Mouse (Mus musculus): Measurements from ENCODE around the gene Sema3e. TPM values are rescaled to one million over a fixed set of nuclear protein-coding genes. Genes with fewer than 3 reads are reported as not detected.

Sema3e gene
- total and polyA plus RNA-seq, 2 experiments = 0.09 TPM; not detected in 1

- no peak overlapping the region for H3K27ac ChIP-seq (replicated peaks; ENCODE audit: insufficient read depth, low read depth, low read length)
- H3K36me3 ChIP-seq (ENCODE audit: control insufficient read depth, insufficient read depth, low read length) = no peaks in the 10 kb centered on the region
- H3K27me3 ChIP-seq (ENCODE audit: control insufficient read depth, insufficient read depth, low read length) = no peaks in the 10 kb centered on the region
- H3K9ac ChIP-seq (ENCODE audit: low read depth, low read length) = no peak overlapping the region
- H3K4me3 ChIP-seq (ENCODE audit: insufficient read depth, low read depth, low read length) = no peak overlapping the region
- WGBS = 29% methylated on average over 7 of the region's 7 CpGs
- H3K4me1 ChIP-seq (ENCODE audit: control insufficient read depth, insufficient read depth, low read length) = no peaks in the 10 kb centered on the region
- H3K79me2 ChIP-seq (ENCODE audit: control insufficient read depth, insufficient read depth, low read length) = no peaks in the 10 kb centered on the region
- no peak for DNase-seq (ENCODE audit: extremely low read depth, low read depth, low spot score)
- TF ChIP-seq CTCF (IDR thresholded peaks at IDR 0.05; ENCODE audit: low read depth, low read length) (no peak), POLR2A (IDR thresholded peaks at IDR 0.05; ENCODE audit: extremely low read depth, insufficient read depth, low read length) (no peak)
Observed at GRCm38 (mm10) chr5:14048660-14049059, 23.6 kb downstream of the Sema3e start.

- no peak overlapping the region for H3K9ac ChIP-seq (ENCODE audit: low read depth, low read length)
- no peak for TF ChIP-seq POLR2A (IDR thresholded peaks at IDR 0.05; ENCODE audit: extremely low read depth, insufficient read depth, low read length)
- TF ChIP-seq CTCF (IDR thresholded peaks at IDR 0.05; ENCODE audit: low read depth, low read length) = no peak
- WGBS = 78% methylated on average over 5 of the region's 5 CpGs
- no peaks in the 10 kb centered on the region for H3K79me2 ChIP-seq (ENCODE audit: control insufficient read depth, insufficient read depth, low read length)
- H3K4me3 ChIP-seq (ENCODE audit: insufficient read depth, low read depth, low read length) = no peak overlapping the region
- H3K27ac ChIP-seq (replicated peaks; ENCODE audit: insufficient read depth, low read depth, low read length) = no peak overlapping the region
- DNase-seq (ENCODE audit: extremely low read depth, low read depth, low spot score) = no peak
- no peaks in the 10 kb centered on the region for H3K36me3 ChIP-seq (ENCODE audit: control insufficient read depth, insufficient read depth, low read length)
- H3K27me3 ChIP-seq (ENCODE audit: control insufficient read depth, insufficient read depth, low read length) = no peaks in the 10 kb centered on the region
- H3K4me1 ChIP-seq (ENCODE audit: control insufficient read depth, insufficient read depth, low read length) = no peaks in the 10 kb centered on the region
Observed at GRCm38 (mm10) chr5:14054472-14054871, 29.4 kb downstream of the Sema3e start.

- no peak for DNase-seq (ENCODE audit: extremely low read depth, low read depth, low spot score)
- no peaks in the 10 kb centered on the region for H3K4me1 ChIP-seq (ENCODE audit: control insufficient read depth, insufficient read depth, low read length)
- H3K4me3 ChIP-seq (ENCODE audit: insufficient read depth, low read depth, low read length) = no peak overlapping the region
- WGBS = 83% methylated on average over 4 of the region's 4 CpGs
- no peaks in the 10 kb centered on the region for H3K27me3 ChIP-seq (ENCODE audit: control insufficient read depth, insufficient read depth, low read length)
- TF ChIP-seq CTCF (IDR thresholded peaks at IDR 0.05; ENCODE audit: low read depth, low read length) = no peak
- TF ChIP-seq POLR2A (IDR thresholded peaks at IDR 0.05; ENCODE audit: extremely low read depth, insufficient read depth, low read length) = no peak
- no peaks in the 10 kb centered on the region for H3K36me3 ChIP-seq (ENCODE audit: control insufficient read depth, insufficient read depth, low read length)
- no peaks in the 10 kb centered on the region for H3K79me2 ChIP-seq (ENCODE audit: control insufficient read depth, insufficient read depth, low read length)
- H3K27ac ChIP-seq (replicated peaks; ENCODE audit: insufficient read depth, low read depth, low read length) = no peak overlapping the region
- H3K9ac ChIP-seq (ENCODE audit: low read depth, low read length) = no peak overlapping the region
Observed at GRCm38 (mm10) chr5:14059895-14060553, 34.9 kb downstream of the Sema3e start.

- 69% methylated on average over 4 of the region's 4 CpGs for WGBS
- Histone ChIP-seq H3K36me3 (ENCODE audit: control insufficient read depth, insufficient read depth, low read length) (no peaks in the 10 kb centered on the region), H3K27ac (replicated peaks; ENCODE audit: insufficient read depth, low read depth, low read length) (no peak overlapping the region), H3K4me3 (ENCODE audit: insufficient read depth, low read depth, low read length) (no peak overlapping the region), H3K4me1 (ENCODE audit: control insufficient read depth, insufficient read depth, low read length) (no peaks in the 10 kb centered on the region), H3K9ac (ENCODE audit: low read depth, low read length) (no peak overlapping the region), H3K79me2 (ENCODE audit: control insufficient read depth, insufficient read depth, low read length) (no peaks in the 10 kb centered on the region), H3K27me3 (ENCODE audit: control insufficient read depth, insufficient read depth, low read length) (no peaks in the 10 kb centered on the region)
- TF ChIP-seq POLR2A (IDR thresholded peaks at IDR 0.05; ENCODE audit: extremely low read depth, insufficient read depth, low read length) = no peak
- no peak for TF ChIP-seq CTCF (IDR thresholded peaks at IDR 0.05; ENCODE audit: low read depth, low read length)
- DNase-seq (ENCODE audit: extremely low read depth, low read depth, low spot score) = no peak
Observed at GRCm38 (mm10) chr5:14062918-14063481, 37.9 kb downstream of the Sema3e start.

GRCm38 (mm10) chr5:14073152-14073551 is 48.1 kb downstream of the Sema3e start:
- Histone ChIP-seq H3K9ac (ENCODE audit: low read depth, low read length) (no peak overlapping the region), H3K36me3 (ENCODE audit: control insufficient read depth, insufficient read depth, low read length) (no peaks in the 10 kb centered on the region), H3K27ac (replicated peaks; ENCODE audit: insufficient read depth, low read depth, low read length) (no peak overlapping the region), H3K27me3 (ENCODE audit: control insufficient read depth, insufficient read depth, low read length) (no peaks in the 10 kb centered on the region), H3K4me3 (ENCODE audit: insufficient read depth, low read depth, low read length) (no peak overlapping the region), H3K79me2 (ENCODE audit: control insufficient read depth, insufficient read depth, low read length) (no peaks in the 10 kb centered on the region), H3K4me1 (ENCODE audit: control insufficient read depth, insufficient read depth, low read length) (no peaks in the 10 kb centered on the region)
- 73% methylated on average over 3 of the region's 3 CpGs for WGBS
- TF ChIP-seq POLR2A (IDR thresholded peaks at IDR 0.05; ENCODE audit: extremely low read depth, insufficient read depth, low read length) = no peak
- no peak for TF ChIP-seq CTCF (IDR thresholded peaks at IDR 0.05; ENCODE audit: low read depth, low read length)
- DNase-seq (ENCODE audit: extremely low read depth, low read depth, low spot score) = no peak

- 81% methylated on average over 2 of the region's 2 CpGs for WGBS
- Histone ChIP-seq H3K27me3 (ENCODE audit: control insufficient read depth, insufficient read depth, low read length) (no peaks in the 10 kb centered on the region), H3K27ac (replicated peaks; ENCODE audit: insufficient read depth, low read depth, low read length) (no peak overlapping the region), H3K4me1 (ENCODE audit: control insufficient read depth, insufficient read depth, low read length) (no peaks in the 10 kb centered on the region), H3K79me2 (ENCODE audit: control insufficient read depth, insufficient read depth, low read length) (no peaks in the 10 kb centered on the region), H3K9ac (ENCODE audit: low read depth, low read length) (no peak overlapping the region), H3K4me3 (ENCODE audit: insufficient read depth, low read depth, low read length) (no peak overlapping the region), H3K36me3 (ENCODE audit: control insufficient read depth, insufficient read depth, low read length) (no peaks in the 10 kb centered on the region)
- TF ChIP-seq CTCF (IDR thresholded peaks at IDR 0.05; ENCODE audit: low read depth, low read length) = no peak
- no peak for DNase-seq (ENCODE audit: extremely low read depth, low read depth, low spot score)
Observed at GRCm38 (mm10) chr5:14088100-14088499, 63.0 kb downstream of the Sema3e start.

Measured in liver, adult 2 months (tissue).